Mouse (Mus musculus): ENCODE measurements around the gene Oprd1.

Gene Oprd1

DNA sequence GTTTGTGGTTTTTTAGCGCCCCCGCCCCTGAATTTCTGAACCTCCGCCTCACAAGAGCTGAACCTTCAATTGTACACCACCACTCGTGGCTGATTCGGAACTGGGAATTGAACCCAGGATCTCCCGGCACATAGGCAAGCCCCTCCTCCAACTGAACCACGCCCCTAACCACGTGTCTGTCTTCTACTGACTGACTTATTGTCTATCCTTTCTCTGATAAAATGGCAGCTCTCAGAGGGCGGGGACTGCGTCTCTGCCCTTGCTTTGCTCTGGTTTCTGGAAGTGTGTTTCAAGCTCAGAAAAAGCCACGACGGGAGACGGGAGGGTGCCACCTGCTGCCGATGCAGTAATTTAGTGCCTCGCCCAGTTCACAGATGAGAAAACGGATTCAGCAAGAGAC is 10.4 kb downstream of the Oprd1 start:
- DNase-seq (ENCODE audit: extremely low spot score): no peak

- no peak for DNase-seq (ENCODE audit: extremely low spot score)
Observed at GRCm38 (mm10) chr4:132133381-132133780, 10.9 kb downstream of the Oprd1 start.

DNA sequence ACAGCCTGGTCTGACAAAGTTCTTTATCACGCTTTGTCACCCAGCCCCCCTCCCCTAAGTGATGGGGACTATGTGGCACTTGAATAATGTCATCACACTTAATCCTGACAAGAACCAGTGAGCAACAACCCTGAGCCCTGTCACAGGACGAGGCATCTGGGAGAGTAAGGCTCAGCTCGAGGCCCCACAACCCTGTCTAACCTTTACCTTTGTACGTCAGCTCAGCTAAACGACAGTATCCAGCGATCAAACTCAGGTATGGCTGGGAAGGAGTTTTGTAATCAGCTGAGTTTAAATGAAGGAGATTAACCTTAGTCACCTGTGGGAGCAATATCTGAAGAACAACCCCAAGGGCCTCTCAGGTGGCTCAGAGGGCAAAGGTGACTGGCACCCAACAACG is 12.0 kb downstream of the Oprd1 start:
- DNase-seq (ENCODE audit: extremely low spot score): no peak

GRCm38 (mm10) chr4:132131790-132132189 is 12.5 kb downstream of the Oprd1 start:
- DNase-seq (ENCODE audit: extremely low spot score): no peak

DNA sequence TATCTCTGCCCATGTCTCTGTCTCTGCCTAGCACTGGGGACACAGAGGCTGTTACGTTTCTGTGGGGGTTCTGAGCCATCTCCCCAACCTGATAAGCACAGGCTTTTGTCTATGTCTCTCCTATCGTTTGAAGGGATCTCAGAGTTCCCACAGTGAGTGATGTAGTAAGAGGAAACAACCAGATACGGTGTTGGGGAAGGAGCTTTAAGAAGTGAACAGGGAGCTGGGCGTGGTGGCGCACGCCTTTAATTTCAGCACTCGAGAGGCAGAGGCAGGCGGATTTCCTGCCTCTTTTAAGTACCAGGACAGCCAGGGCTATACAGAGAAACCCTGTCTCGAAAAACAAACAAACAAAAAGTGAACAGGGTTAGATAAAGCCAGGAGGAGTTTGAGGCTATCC is 13.2 kb downstream of the Oprd1 start:
- no peak for DNase-seq (ENCODE audit: extremely low spot score)

- DNase-seq (ENCODE audit: extremely low spot score): no peak
Observed at GRCm38 (mm10) chr4:132130645-132131044, 13.6 kb downstream of the Oprd1 start.

DNA sequence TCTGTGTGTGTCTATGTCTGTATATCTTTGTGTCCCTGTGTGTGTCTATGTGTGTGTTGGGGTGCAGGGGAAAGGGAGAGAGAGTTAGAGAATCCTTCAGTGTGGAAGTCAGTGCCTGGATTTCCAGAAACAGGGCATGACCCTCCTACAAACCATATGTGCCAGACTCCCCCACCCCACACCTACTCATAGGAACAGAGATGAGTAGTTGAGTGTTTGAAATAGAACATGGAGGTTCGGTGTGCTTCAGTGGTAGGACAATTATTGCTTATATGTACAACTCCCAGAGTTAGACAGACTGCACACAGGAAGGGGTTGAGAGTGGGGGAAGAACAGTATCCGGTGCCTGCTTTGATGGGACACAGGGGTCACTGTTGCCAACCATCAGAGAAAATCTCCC is 14.2 kb downstream of the Oprd1 start:
- no peak for DNase-seq (ENCODE audit: extremely low spot score)

DNA sequence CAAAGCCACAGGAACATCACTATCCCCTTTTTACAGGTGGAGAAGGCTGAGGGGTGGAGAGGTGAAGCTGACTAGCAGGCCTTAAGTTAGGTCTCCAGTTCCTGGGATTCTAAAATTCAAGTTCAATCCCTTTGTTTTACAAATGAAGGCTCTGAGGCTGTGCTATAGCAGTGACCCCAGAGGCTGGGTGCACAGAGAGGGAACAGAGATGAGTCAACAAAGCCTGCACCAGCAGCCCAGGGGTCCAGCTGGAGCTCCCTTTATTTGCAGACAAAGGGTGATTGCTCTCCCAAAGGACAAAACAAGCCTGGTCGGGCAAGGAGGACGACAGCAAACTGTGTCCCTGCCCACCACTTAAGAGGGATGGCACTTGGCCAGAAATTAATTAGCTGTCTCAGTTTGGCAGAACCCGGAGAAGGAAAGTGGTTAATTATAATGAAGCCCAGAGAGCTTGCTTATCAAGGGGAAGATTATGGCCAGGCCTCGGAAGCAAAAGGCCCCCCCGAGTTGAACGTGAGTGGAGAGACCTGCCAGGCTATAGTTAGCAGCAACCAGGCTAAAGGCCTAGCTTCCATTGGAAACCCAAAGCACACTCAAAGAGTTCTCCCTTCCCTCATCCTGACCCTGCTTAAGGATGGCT is 15.2 kb downstream of the Oprd1 start:
- no peak for DNase-seq (ENCODE audit: extremely low spot score)

GRCm38 (mm10) chr4:132127091-132127490 is 17.2 kb downstream of the Oprd1 start:
- DNase-seq (ENCODE audit: extremely low spot score): no peak

DNA sequence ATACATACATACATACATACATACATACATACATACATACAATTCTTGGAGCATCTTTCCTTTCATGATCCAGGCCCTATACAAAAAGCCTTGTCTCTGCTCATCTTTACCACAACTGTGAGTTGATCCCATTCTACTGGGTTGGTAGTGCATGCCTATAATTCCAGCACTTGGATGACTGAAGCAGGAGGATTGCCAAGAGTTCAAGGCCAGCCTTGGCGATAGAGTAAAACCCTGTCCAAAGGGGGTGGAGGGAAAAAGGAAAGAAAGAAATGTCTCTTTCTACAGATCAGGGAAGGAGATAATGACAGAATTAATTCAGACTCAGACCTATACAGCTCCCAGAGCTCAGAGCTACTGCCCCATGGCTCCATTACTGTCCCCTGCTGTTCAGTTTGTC is 21.1 kb downstream of the Oprd1 start:
- DNase-seq (ENCODE audit: extremely low spot score): no peak

- no peak for DNase-seq (ENCODE audit: extremely low spot score)
Observed at GRCm38 (mm10) chr4:132121674-132122073, 22.6 kb downstream of the Oprd1 start.

DNA sequence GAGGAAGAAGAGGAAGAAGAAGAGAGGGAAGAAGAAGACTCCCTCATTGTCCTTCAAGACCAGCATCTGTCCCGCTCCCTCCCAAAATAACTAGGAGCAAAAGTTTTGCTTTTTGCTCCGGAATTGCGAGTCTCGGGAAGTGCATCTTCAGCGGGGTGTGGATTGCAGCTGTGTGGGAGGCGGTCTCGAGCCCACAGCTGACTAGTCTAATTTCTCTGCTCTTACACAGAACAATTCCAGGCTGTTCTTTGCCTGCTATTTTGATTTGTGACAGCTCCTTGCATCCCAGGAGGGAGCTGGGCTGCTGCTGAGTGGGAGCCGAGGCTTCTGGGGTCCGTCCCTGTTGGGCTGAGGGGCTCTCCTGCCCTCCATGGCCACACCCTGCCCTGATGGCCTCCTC is 24.7 kb downstream of the Oprd1 start:
- no peak for DNase-seq (ENCODE audit: extremely low spot score)

GRCm38 (mm10) chr4:132116315-132116714 is 28.0 kb downstream of the Oprd1 start:
- DNase-seq (ENCODE audit: extremely low spot score): no peak

DNA sequence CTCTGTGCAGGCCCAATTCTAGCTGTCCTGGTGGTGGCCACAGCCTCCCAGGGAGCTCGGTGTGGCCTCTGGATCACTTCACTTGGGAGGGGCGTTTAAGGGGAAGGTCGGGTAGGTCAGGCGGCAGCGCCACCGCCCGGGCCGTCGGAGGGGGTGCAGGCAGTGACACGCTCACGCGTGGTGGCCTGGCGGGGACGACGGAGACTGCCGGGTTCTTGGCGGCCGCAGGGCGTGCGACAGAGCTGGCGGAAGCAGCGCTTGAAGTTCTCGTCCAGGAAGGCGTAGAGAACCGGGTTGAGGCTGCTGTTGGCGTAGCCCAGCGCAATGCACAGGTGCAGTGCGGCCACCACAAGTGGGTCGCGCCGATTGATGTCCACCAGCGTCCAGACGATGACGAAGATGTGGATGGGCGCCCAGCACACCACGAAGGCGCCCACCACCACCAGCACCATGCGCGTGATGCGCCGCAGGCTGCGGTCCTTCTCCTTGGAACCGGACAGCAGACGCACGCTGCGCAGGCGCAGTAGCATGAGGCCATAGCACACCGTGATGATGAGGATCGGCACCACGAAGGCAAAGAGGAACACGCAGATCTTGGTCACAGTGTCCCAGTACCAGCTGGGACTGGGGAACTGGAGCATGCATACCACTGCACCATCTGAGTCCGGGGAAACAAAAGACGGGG is 30.7 kb downstream of the Oprd1 start:
- DNase-seq (ENCODE audit: extremely low spot score): peak; percentile 12

GRCm38 (mm10) chr4:132111227-132111626 is 33.1 kb downstream of the Oprd1 start:
- DNase-seq (ENCODE audit: extremely low spot score): no peak

DNA sequence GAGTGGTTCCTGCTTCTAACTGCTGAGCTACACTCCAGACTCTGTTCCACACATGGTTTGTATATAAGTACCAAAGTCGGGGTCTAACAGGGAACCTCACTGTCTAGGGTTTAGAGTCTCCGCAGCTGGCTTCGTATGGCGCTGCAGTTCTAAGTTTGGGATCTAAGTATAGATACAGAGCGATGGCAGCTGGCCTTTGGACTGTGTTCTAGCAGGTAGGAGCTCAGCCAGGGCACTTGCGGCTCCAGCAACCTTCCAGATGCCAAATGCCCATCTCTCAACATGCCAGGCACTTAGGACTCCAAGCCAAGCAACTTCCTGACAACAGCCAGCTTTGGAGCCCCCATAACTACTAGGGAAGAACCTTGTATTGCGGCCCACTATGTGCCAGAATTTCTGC is 36.1 kb downstream of the Oprd1 start:
- DNase-seq (ENCODE audit: extremely low spot score): no peak

DNA sequence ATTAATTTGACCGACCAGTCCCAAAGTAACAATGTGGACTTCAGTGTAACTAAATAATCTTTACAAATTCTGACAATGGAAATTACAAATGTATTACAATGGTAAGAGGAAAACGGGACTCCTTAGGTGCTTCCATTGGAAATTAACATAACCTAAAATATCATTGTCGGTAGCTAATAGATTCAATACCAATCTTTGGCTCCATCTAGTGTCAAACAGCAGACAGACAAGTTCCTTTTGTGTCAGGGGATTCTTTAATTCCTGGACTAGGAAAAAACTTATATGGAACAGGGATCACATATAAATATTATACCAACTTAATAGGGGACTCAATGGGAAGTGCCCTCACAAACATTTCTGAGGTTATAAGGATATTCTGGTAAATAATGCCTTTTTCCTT is 43.1 kb downstream of the Oprd1 start:
- DNase-seq (ENCODE audit: extremely low spot score): no peak

GRCm38 (mm10) chr4:132099548-132099947 is 44.7 kb downstream of the Oprd1 start:
- DNase-seq (ENCODE audit: extremely low spot score): no peak

- no peak for DNase-seq (ENCODE audit: extremely low spot score)
Observed at GRCm38 (mm10) chr4:132095043-132095442, 49.2 kb downstream of the Oprd1 start.

GRCm38 (mm10) chr4:132093928-132094327 is 50.4 kb downstream of the Oprd1 start:
- DNase-seq (ENCODE audit: extremely low spot score): no peak

- no peak for DNase-seq (ENCODE audit: extremely low spot score)
Observed at GRCm38 (mm10) chr4:132093136-132093535, 51.1 kb downstream of the Oprd1 start.

DNA sequence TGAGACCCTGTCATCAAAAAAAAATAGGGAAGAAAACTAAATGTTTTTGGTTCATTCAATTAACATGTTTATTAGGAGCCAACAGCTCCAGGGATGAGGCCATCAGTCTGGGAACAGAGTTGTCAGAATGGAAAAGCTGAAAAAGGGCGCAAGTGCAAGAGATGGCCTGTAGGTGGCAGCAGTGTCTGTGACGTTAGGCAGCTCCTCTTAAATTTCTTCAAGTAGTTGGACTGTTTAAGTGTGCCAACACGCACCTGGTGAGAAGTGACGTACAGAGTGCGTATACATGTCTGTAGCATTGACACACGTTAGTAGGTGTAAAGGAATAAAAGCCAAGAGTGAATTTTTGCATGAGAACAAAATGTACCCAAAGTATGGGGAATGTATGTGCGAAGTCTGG is 55.4 kb downstream of the Oprd1 start:
- peak; percentile 64 for DNase-seq (ENCODE audit: extremely low spot score)

GRCm38 (mm10) chr4:132085114-132085513 is 59.2 kb downstream of the Oprd1 start:
- DNase-seq (ENCODE audit: extremely low spot score): no peak

DNA sequence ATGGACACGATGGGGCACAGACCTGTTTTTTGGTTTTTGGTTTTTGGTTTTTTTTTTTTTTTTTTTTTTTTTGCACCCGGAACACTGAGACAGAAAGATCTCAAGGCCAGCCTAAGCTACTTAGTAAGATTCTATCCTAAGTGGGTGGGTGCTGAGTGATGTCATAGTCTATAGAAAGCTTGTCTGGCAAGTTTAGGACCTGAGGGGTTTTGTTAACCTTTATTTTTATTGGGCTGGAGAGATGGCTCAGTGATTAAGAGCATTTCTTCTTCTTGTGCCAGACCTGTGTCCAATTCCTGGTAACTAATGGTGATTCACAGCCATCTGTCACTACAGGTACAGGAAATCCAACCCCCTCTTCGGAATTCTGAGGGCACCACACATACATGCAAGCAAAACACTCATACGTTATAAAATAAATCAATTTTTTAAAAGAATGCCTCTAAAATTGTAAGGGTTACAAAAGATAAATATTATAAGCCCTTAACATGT is 63.7 kb downstream of the Oprd1 start:
- no peak for DNase-seq (ENCODE audit: extremely low spot score)

Data from embryo, embryonic 9.5 days (tissue).